Mouse (Mus musculus): ENCODE measurements around the gene Dpysl5. TPM values are rescaled to one million over a fixed set of nuclear protein-coding genes. Genes with fewer than 3 reads are reported as not detected.
"Not testable (repeated sequence)": the region's sequence is repeated elsewhere in the genome, so short reads cannot be mapped to it uniquely, and the experiment has no call there.

Gene Dpysl5
- under 1 TPM; 0.72 to 0.82 TPM for total RNA-seq (2021)
- long read RNA-seq, experiment 1: 0 reads
- long read RNA-seq, experiment 2: 0 reads

- DNase-seq: peak; percentile 80 to 82
These were observed at the start of gene Dpysl5 for GRCm38 (mm10) chr5:30711147-30712001. Gene Dpysl5, plus strand, starts transcription at chr5:30711564.

DNA sequence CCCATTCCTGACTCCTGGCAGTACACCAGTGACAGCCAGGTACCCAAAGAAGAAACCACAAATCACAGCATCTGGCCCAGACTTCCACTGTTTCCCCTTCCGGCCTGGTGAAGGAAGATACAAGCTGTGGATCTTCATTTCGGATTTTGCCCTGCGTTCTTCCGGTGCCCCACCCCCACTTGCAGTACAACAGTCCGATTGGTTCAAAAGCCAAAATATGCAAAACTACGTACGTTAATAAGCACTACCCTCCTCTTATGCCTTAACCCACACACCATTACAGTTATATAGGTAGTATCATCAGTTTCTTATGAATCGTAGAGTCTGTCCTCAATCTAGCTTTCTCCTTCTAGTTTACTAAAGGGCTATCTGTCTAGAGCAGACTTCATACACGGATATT, 46.0 kb upstream of the Dpysl5 start:
- no peak for DNase-seq

DNA sequence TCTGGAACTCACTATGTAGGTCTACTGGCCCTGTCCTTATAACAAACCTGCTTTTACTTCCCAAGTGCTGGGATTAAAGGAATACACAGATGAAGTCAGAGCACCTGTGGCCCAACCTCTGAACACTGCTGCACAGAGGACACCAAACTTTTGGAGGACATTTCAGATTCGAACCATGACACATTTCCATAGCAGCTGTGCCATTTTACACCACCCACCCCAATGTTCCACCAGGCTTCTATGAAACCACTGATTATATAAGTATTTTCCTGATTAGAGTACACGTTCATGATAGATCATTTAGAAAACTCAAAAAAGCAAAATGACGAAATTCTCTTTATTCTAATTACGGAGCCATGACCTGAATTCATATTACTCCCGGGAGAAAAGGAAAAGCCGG, 45.4 kb upstream of the Dpysl5 start:
- no peak for DNase-seq

DNA sequence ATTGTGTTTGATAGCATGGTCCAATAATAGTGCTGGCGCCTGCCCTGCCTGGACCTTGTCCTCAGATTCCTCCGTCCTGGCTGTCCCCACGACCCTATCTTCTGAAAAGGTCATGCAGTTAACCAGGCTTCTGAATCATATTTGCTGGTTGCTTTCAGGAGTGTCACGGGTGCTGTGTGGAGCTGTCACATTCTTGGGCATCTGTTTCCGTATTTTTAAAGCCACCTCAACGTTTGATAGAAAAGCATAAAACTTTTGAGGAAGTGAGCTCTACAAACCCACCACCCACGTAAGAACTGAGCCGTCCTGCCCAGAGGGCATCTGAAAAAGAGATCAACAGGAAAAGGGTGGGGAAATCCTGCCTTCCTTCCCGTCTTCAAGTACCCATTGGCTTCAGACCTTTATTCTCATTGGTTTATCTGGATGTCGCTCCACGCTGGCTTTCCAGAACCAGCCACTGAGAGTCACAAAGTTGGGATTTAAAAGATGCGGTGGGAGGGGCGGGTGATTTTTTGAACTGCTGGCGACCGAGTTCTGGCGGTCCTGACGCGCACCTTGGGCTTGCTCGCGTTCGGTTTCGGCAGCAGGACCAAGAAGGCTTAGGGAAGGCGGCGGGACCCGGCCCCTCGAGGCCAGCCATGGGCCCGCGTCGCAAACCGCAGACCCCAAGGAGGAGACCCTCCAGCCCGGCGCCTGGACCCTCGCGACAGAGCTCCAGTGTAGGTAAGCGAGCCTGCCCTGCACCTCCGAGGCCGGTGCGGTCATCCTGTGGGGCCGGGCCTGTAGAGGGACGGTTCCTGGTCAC, 44.8 kb upstream of the Dpysl5 start, which contains the start of gene Cenpa:
Gene Cenpa (plus strand): TSS at position 387 of the 805 bp plus-strand sequence.
- peak; percentile 96 to 98 for DNase-seq

- DNase-seq: no peak
These were observed 44.1 kb upstream of the Dpysl5 start for GRCm38 (mm10) chr5:30667215-30667614.

DNA sequence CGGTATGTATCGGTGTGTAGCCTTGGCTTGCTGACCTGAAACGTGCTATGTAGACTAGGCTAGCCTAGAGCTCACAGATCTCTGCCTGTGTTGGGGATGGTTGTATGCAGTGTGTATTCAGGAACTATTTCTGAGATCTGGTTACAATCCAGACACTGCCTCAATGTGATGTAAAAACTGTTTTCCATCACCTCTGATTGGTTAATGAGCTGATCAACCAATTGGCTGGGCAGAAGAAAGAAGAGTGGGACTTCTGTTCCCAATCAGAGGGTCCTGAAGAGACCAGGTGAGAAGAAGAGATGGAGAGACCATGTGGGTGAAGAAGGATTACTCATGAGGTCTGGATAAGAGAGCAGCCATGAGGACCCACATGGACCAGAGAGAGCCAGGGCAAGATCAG, 43.7 kb upstream of the Dpysl5 start:
- no peak for DNase-seq

DNA sequence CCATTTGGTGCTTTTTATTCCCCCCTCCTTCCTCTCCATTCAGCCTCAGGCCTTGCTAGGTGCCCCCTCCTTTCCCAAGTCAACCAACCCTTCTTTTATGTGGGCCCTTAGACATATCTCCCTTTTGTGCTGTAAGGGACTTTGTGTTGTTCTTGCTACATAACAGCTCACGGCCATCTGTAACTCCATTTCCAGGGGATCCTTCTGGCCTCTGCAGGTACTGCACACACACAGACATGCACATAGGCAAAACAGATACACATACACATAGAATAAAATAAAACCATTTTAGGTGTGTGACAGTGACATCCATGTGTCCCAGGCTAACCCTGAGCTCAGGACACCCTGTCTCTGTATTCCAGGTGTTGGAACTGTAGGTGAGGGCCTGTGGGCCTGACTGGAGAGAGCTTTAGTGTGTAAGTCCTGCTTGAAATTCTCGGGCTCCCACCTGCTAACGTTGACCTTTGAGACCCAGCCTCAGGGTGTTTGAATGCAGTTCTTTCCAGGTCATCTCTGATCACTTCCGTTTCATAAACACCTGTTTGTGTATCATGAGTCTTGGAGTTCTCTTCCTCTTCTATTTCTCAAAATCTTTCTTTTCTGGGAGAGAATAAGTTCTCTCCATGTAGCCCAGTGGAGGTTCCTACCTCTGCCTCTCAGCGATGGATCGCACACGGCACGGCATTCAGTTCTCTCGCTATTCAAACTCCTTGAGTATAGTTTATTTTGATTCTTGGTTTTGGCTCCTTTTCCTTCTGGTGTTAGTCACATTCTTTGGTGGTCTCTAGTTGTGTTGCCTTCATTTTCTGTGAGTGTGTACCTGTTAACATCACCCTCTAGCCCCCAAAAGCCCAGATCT, 42.5 kb upstream of the Dpysl5 start:
- DNase-seq: no peak

- no peak for DNase-seq
These were observed 41.9 kb upstream of the Dpysl5 start for GRCm38 (mm10) chr5:30669496-30669830.

DNA sequence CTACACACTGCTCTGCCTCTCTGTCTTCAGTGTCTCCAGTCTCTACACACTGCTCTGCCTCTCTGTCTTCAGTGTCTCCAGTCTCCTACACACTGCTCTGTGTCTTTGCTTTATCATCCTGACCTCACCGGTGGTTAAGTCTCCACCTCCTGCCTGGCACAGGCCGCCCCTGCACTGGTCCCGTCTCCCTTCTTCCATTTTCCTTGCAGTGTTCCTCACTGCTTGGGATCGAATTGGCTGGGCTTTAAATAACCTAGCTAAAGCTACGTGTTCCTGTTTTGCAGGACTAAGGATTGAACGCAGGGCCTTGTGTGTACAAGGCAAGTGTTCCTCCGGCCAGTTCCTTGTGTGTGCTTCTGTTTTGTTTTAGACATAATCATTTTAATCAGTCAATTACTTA, 41.3 kb upstream of the Dpysl5 start:
- DNase-seq: no peak

- DNase-seq: no peak
These were observed 37.4 kb upstream of the Dpysl5 start for GRCm38 (mm10) chr5:30674001-30674400.

DNA sequence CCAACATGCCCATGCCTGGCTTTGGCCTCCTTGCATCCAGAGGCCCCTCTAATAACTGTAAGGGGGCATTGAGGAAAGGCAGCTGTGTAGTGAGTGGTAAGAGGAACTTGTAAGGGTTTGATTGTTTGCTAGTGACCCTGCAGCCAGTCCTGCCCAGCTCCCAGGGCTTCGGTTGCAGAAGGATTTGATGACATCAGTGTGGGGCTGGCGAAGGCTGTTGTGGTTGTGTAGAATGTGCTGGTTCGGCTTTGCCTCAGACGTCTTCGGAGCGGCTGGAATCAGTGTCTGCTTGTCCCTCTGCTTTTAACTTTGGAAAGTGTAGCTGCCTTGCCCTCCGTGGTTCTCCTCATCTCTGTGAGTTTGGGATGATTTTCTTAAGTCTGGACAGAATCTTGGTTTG, 34.6 kb upstream of the Dpysl5 start:
- no peak for DNase-seq

- not testable (repeated sequence) for DNase-seq
These were observed 33.3 kb upstream of the Dpysl5 start for GRCm38 (mm10) chr5:30678069-30678468.

DNA sequence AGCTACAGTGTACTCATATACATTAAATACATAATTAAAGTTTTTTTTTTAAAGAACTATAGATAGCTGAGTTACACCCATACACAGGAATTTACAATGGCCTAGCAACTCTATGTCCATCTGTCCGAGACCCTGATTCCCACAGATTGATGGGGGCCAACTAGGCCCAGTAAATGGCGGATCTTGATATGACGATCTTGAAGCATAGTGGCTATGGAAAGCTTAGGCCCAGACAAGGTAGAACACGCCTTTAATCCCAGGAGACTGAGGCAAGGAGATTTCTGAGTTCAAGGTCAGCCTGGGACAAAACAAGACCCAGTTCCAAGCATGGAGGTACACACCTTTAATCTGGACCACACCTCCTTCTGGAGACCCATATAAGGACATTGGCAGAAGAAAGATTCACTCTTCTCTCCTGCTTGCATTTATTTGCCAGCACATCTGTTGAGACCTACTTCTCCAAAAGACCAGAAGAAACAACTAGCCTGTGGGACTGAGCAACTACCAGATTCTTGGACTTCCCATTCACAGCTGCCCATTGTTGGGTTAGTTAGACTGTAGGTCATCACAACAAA, 32.6 kb upstream of the Dpysl5 start:
- no peak for DNase-seq

DNA sequence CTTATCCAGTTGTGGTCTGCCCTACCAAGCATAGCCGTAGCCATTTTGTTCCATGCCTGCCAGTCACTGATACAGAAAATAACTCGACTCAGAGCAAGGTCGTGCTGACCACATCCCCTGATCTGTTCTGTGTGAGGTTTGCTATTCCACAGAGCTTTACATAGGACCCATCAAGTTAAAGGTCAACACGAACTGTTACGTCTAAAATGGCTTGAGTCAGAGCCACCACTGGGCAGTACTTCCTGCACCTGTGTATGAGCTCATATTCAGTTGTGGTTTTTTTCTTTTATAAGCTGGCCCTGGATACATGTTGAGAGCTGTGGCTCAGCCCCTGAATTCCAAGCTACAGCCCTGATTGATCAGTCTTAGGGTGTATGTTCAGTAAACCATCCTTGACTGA, 31.8 kb upstream of the Dpysl5 start:
- DNase-seq: no peak

- no peak for DNase-seq
These were observed 29.4 kb upstream of the Dpysl5 start for GRCm38 (mm10) chr5:30681970-30682369.

DNA sequence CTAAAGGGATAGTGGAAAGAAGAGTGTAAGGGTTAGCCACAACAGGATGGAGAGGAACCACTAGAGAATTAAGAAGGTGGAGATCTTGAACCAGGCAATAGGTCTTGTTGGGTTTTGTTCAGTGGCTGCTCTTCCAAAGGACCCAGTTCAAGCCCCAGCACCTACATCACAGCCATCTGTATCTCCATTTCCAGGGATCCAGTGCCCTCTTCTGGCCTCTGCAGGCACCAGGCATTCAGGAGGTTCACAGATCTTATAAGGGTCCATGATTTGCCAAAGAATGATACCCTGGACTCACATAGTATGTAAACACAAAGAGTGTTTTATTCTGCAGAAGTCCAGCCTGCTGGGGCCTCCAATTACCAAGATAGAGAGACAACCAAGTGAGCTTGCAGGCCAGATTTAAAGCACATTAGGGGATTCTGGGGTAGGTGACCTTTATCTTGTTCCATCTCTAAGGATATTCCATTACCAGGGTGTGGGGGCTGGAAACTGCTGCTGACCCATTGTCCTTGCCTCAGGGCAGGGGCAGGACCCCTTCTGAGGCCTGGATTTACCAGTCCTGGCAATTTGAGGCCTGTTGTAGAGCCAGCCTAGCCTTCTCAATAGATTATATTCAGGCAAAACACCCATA, 28.3 kb upstream of the Dpysl5 start:
- no peak for DNase-seq

GRCm38 (mm10) chr5:30683993-30684392, 27.4 kb upstream of the Dpysl5 start:
- no peak for DNase-seq

DNA sequence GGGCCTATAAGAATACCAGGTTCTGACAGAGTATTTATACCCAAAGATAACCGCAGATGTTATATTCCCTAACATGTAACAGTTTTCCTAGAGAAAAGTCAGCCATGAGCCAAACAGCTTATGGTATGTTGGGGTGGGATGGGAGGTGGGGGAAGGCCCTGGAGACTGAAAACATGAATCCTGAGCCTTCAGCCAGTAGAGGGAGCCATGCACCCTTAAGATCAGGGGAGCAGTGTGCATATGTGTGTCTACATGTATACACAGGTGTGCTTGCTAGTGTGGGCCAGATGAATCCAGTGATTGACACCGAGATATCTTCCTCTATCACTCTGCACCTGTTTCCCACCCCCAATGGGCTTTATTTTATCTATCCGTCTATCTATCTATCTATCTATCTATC, 24.6 kb upstream of the Dpysl5 start:
- DNase-seq: peak in 1 of 2 experiments; percentile 15

GRCm38 (mm10) chr5:30700361-30701000, 10.9 kb upstream of the Dpysl5 start:
- DNase-seq: no peak

DNA sequence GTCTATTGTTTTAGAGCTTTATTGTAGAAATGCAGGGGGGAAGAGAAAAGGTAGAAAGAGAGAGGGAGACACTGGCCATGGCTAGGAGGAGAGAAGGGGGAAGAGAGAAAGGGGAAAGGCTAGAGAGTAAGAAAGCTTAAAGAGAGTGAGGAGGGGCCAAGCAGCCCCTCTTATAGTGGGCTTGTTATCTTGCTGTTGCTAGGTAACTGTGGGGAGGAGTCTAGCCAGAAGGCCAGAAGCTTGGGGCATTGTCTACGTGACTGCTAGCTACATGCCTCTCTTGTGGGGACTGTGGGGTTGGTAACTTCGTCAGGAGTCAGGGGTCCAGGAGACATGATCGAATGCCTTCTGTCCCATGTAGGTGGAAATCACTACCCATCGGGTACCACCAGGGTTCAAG, 10.0 kb upstream of the Dpysl5 start:
- DNase-seq: not testable (repeated sequence)

DNA sequence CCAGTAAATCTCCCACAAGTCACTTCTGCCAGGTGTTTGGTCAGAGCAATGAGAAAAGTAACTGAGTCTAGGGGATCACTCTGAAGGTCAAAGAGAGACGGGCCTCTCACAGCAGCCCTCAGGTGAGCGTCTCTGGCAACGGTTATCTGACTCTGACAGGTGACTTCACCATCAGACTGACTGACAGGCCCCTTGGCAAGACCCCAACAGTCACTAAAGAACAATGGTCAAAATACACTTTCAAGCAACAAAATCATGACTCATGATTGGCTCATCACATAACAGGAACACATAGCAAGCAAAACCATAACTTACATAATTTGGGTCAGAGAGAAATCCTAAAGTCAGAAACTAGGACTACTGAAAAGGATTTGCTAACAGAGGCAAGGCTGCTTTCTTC, 9.5 kb upstream of the Dpysl5 start:
- no peak for DNase-seq
